Mouse (Mus musculus): ENCODE measurements around the gene Mgmt.
A peak's percentile ranks its signal among the peaks of the same experiment; 100 is the strongest.

Mgmt gene

GRCm38 (mm10) chr7:137060488-137060887 lies 166.1 kb downstream of the Mgmt start:
- peak; percentile 5 for DNase-seq (ENCODE audit: low read depth, low spot score)

GRCm38 (mm10) chr7:137061109-137061508 lies 166.7 kb downstream of the Mgmt start:
- DNase-seq (ENCODE audit: low read depth, low spot score) = no peak

- no peak for DNase-seq (ENCODE audit: low read depth, low spot score)
These were observed 169.8 kb downstream of the Mgmt start for GRCm38 (mm10) chr7:137064255-137064654.

- no peak for DNase-seq (ENCODE audit: low read depth, low spot score)
These were observed 171.0 kb downstream of the Mgmt start for GRCm38 (mm10) chr7:137065408-137065807.

- no peak for DNase-seq (ENCODE audit: low read depth, low spot score)
These were observed 171.8 kb downstream of the Mgmt start for GRCm38 (mm10) chr7:137066211-137066610.

GRCm38 (mm10) chr7:137066997-137067396 lies 172.6 kb downstream of the Mgmt start:
- no peak for DNase-seq (ENCODE audit: low read depth, low spot score)

GRCm38 (mm10) chr7:137067758-137068157 lies 173.3 kb downstream of the Mgmt start:
- DNase-seq (ENCODE audit: low read depth, low spot score) = no peak

GRCm38 (mm10) chr7:137068796-137069195 lies 174.4 kb downstream of the Mgmt start:
- no peak for DNase-seq (ENCODE audit: low read depth, low spot score)

GRCm38 (mm10) chr7:137069768-137070167 lies 175.4 kb downstream of the Mgmt start:
- DNase-seq (ENCODE audit: low read depth, low spot score) = no peak

- DNase-seq (ENCODE audit: low read depth, low spot score) = no peak
These were observed 176.9 kb downstream of the Mgmt start for GRCm38 (mm10) chr7:137071346-137071745.

- no peak for DNase-seq (ENCODE audit: low read depth, low spot score)
These were observed 179.5 kb downstream of the Mgmt start for GRCm38 (mm10) chr7:137073878-137074277.

- no peak for DNase-seq (ENCODE audit: low read depth, low spot score)
These were observed 179.9 kb downstream of the Mgmt start for GRCm38 (mm10) chr7:137074324-137074723.

- no peak for DNase-seq (ENCODE audit: low read depth, low spot score)
These were observed 180.9 kb downstream of the Mgmt start for GRCm38 (mm10) chr7:137075301-137075700.

GRCm38 (mm10) chr7:137080171-137080570 lies 185.8 kb downstream of the Mgmt start:
- DNase-seq (ENCODE audit: low read depth, low spot score) = no peak

- DNase-seq (ENCODE audit: low read depth, low spot score) = no peak
These were observed 187.8 kb downstream of the Mgmt start for GRCm38 (mm10) chr7:137082171-137082570.

GRCm38 (mm10) chr7:137084651-137085050 lies 190.2 kb downstream of the Mgmt start:
- no peak for DNase-seq (ENCODE audit: low read depth, low spot score)

- DNase-seq (ENCODE audit: low read depth, low spot score) = no peak
These were observed 191.7 kb downstream of the Mgmt start for GRCm38 (mm10) chr7:137085969-137086606.

- DNase-seq (ENCODE audit: low read depth, low spot score) = no peak
These were observed 192.7 kb downstream of the Mgmt start for GRCm38 (mm10) chr7:137087136-137087535.

GRCm38 (mm10) chr7:137088141-137088540 lies 193.7 kb downstream of the Mgmt start:
- no peak for DNase-seq (ENCODE audit: low read depth, low spot score)

GRCm38 (mm10) chr7:137094551-137094950 lies 200.1 kb downstream of the Mgmt start:
- no peak for DNase-seq (ENCODE audit: low read depth, low spot score)

GRCm38 (mm10) chr7:137095702-137096101 lies 201.3 kb downstream of the Mgmt start:
- DNase-seq (ENCODE audit: low read depth, low spot score) = no peak

- no peak for DNase-seq (ENCODE audit: low read depth, low spot score)
These were observed 205.4 kb downstream of the Mgmt start for GRCm38 (mm10) chr7:137099766-137100165.

GRCm38 (mm10) chr7:137102606-137103195 lies 208.3 kb downstream of the Mgmt start:
- DNase-seq (ENCODE audit: low read depth, low spot score) = no peak

GRCm38 (mm10) chr7:137112101-137112500 lies 217.7 kb downstream of the Mgmt start:
- DNase-seq (ENCODE audit: low read depth, low spot score) = no peak
